Mouse (Mus musculus): ENCODE measurements around the gene Wdr59. TPM values are rescaled to one million over a fixed set of nuclear protein-coding genes. Genes with fewer than 3 reads are reported as not detected.

The Wdr59 gene
- polyA plus RNA-seq (2012; rRNA removed; ENCODE audit: low replicate concordance) = 6.7 and 10.4 TPM in 2 replicates

DNA sequence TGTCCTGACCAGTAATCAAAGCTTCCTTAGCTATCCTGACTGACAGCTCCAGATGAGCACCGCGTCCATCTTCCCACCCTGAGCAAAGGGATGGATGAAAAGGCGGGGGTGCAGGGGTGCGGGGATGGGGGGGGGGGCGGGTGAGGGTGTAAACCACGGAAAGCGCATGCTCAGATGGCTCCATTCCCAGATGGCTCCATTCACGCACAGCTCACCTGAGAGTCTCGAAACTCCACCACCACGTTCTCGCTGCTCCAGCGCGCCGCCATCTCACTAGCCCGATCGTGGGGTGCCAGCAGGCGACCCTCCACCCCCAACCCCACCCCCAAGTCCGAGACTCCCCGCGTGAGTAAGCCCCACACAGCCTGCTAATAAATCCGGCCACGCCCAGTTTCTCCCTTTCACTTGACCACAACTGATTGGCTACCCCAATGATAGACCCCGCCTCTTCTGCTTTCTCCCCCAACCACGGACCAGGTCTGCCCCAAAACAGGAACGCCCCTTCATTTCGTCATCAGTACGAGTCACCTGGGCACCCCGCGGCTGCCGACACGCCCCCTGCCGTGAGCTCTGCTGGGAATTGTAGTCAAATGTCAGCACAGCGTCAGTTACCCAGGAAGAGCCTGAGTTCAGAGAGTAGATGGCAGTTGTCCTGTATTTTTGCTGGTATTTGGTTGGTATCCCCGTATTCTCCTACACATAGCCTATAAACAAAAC lies at the start of gene Wdr59:
TSS of gene Wdr59 (minus strand) at position 380 of the 717 bp plus-strand sequence.

DNA sequence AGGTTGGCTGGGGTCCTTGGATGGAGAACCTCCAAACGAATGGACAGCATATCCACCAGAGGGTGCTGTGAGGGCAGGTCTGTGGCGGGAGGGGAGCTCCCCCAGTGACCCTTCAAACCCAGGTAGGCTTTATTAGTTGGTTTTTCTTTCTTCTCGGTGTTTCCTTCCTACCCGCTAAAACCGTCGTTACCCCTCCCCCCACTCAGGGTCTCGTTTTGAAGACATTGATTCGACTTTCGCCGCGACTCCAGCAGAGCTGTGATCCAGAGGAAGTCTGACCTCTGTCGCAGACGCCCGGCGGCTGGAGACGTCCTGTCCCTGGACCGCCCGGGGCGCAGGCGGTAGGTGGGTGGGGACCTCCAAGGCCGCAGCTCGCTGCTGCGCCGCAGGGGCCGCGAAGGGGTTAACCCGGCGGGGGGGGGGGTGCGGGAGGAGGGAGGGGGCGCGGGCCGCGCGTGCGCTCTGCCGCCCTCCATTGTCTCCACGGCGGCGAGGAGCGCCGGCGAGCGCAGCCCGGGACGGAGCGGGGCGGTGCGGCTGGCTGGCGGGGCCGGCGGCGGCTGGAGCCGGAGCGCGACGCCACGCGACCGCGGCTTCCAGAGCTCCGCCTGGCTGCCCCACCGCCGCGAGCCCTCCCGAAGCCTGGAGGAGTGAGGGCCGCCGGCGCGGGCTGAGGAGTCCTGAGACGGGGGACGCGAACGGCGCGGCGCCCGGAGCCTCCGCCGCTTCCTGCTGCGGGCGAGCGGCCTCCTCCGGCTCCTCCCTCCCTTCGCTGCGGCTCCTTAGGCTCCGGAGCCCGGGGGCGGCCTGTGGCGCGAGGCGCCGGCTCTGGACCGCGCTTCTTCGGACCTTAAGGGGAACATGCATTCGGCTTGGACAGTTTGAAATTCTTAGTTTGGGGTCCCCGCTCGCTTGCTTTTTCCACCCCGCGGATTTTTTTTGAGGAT lies 14.4 kb upstream of the Wdr59 start, which contains the start of gene Znrf1:
TSS of gene Znrf1 (plus strand) at position 67 of the 947 bp plus-strand sequence.

Other genes with a start within 250 kb of the Wdr59 start
- gene Rfwd3, start 221.9 kb downstream of the Wdr59 start, polyA plus RNA-seq (2012; rRNA removed; ENCODE audit: low replicate concordance) = 9.5 and 14.6 TPM in 2 replicates
- gene Mlkl, start 183.9 kb downstream of the Wdr59 start, polyA plus RNA-seq (2012; rRNA removed; ENCODE audit: low replicate concordance) = 1.1 and 3.3 TPM in 2 replicates
- 3.3 and 12.6 TPM in 2 replicates for gene Fa2h, start 128.3 kb downstream of the Wdr59 start, polyA plus RNA-seq (2012; rRNA removed; ENCODE audit: low replicate concordance)
- 102 and 160 TPM in 2 replicates for gene Znrf1, start 14.0 kb upstream of the Wdr59 start, polyA plus RNA-seq (2012; rRNA removed; ENCODE audit: low replicate concordance)
- 52.1 and 55.6 TPM in 2 replicates for gene Ldhd, start 108.3 kb upstream of the Wdr59 start, polyA plus RNA-seq (2012; rRNA removed; ENCODE audit: low replicate concordance)
- gene Zfp1, start 121.3 kb upstream of the Wdr59 start, polyA plus RNA-seq (2012; rRNA removed; ENCODE audit: low replicate concordance) = 4.7 and 4.9 TPM in 2 replicates
- 0.26 and 3.7 TPM in 2 replicates for gene Ctrb1, start 168.9 kb upstream of the Wdr59 start, polyA plus RNA-seq (2012; rRNA removed; ENCODE audit: low replicate concordance)
- 60.5 and 75.5 TPM in 2 replicates for gene Bcar1, start 221.7 kb upstream of the Wdr59 start, polyA plus RNA-seq (2012; rRNA removed; ENCODE audit: low replicate concordance)

All from mammary gland, adult 2 months (tissue).